ENCODE assay signal across 8 mouse cellular contexts in genomic region chr9:62040008-62040608, GRCm38 (mm10). TPM values are rescaled to one million over a fixed set of nuclear protein-coding genes. Genes with fewer than 3 reads are reported as not detected.
DNase-seq lines count a peak whose midpoint lies in the region; ATAC-seq lines count a peak whose summit lies in the region.

No protein-coding gene starts in this region.

- H3K9me3 ChIP-seq in intestine, embryonic 16.5 days (ENCODE audit: control insufficient read depth, low read length), result no peaks in the 10 kb centered on the region
- H3K9me3 ChIP-seq in midbrain, embryonic 12.5 days, result no peaks in the 10 kb centered on the region

- no peak overlapping the region for H3K4me3 ChIP-seq in intestine, embryonic 16.5 days (ENCODE audit: low read length)
- H3K4me3 ChIP-seq in midbrain, embryonic 12.5 days, result no peak overlapping the region

- peak; percentile 91 for DNase-seq in ZHBTc4 (ENCODE audit: low read depth, low spot score)
- DNase-seq in embryo, embryonic 10 days (ENCODE audit: low spot score), result peak; percentile 97
- peak; percentile 81 to 87 for DNase-seq in gastrocnemius, postnatal 36 days
- DNase-seq in left cerebral cortex, postnatal 36 days (ENCODE audit: low spot score in 2 of 2), result peak; percentile 84 to 86
- peak; percentile 61 for DNase-seq in skeletal muscle tissue, adult 2 months (ENCODE audit: low read depth, low spot score)

- ATAC-seq in intestine, embryonic 16.5 days, result peak; percentile 72; the same call in 1 of the 2 replicates
- no peak for ATAC-seq in midbrain, embryonic 12.5 days (ENCODE audit: low FRiP score, low read depth)
- ATAC-seq in erythroid progenitor cell, adult 5-6 weeks (replicated peaks; ENCODE audit: low FRiP score, poor library complexity, severe bottlenecking), result no peak

- intact Hi-C loops in gastrocnemius, postnatal 36 days (cut with DNase I), result loop anchor here (1.0 kb wide), 1 partner anchor 204 kb away; no protein-coding TSS in a partner anchor
- intact Hi-C loops in left cerebral cortex, postnatal 36 days (cut with DNase I), result loop anchor here (2.0 to 5.0 kb wide), 3 partner anchors 73 to 205 kb away; partner anchors contain the start of gene Glce

- 7% methylated on average over 20 of the region's 20 CpGs for WGBS in intestine, embryonic 16.5 days
- 4% methylated on average over 19 of the region's 20 CpGs for WGBS in midbrain, embryonic 12.5 days

- H3K4me1 ChIP-seq in intestine, embryonic 16.5 days (ENCODE audit: control insufficient read depth, insufficient read depth, low read length), result no peaks in the 10 kb centered on the region
- peaks cover 8% of the 10 kb centered on the region for H3K4me1 ChIP-seq in midbrain, embryonic 12.5 days

- H3K4me2 ChIP-seq in intestine, embryonic 16.5 days (ENCODE audit: low read depth, low read length), result no peak overlapping the region
- peak overlapping the region; percentile 43 for H3K4me2 ChIP-seq in midbrain, embryonic 12.5 days (replicated peaks)

- no peaks in the 10 kb centered on the region for H3K27me3 ChIP-seq in intestine, embryonic 16.5 days (replicated peaks; ENCODE audit: control insufficient read depth, insufficient read depth, low read length)
- 0 out of 2 replicates have a peak, but pooled peaks cover 8% of the 10 kb centered on the region for H3K27me3 ChIP-seq in midbrain, embryonic 12.5 days

- no peaks in the 10 kb centered on the region for H3K36me3 ChIP-seq in intestine, embryonic 16.5 days (ENCODE audit: control insufficient read depth, insufficient read depth, low read length)
- H3K36me3 ChIP-seq in midbrain, embryonic 12.5 days, result no peaks in the 10 kb centered on the region

- H3K27ac ChIP-seq in intestine, embryonic 16.5 days (ENCODE audit: low read length), result no peak overlapping the region
- no peak overlapping the region for H3K27ac ChIP-seq in midbrain, embryonic 12.5 days (replicated peaks)

- no peak overlapping the region for H3K9ac ChIP-seq in intestine, embryonic 16.5 days (ENCODE audit: low read depth, low read length)
- H3K9ac ChIP-seq in midbrain, embryonic 12.5 days (replicated peaks), result no peak overlapping the region

RNA-seq across cellular contexts. Expression of gene Paqr5, which starts 13.5 kb away (rescaled TPM):
- total RNA-seq in gastrocnemius, postnatal 36 days (2021), result not detected
- polyA plus RNA-seq in intestine, embryonic 16.5 days (2015; fragmentation: Nextera tagmentation; extraction: Ambion mirVana), result 8.7 and 11.3 TPM in 2 replicates
- 1 to 10 TPM; 3.4 to 4.6 TPM for total RNA-seq in left cerebral cortex, postnatal 36 days (2021)
- polyA plus RNA-seq in midbrain, embryonic 12.5 days (2016; fragmentation: Nextera tagmentation; extraction: Ambion mirVana), result 0.48 and 1.0 TPM in 2 replicates
- not detected in 2 replicates for total RNA-seq in erythroid progenitor cell, adult 5-6 weeks (2015; ENCODE audit: low replicate concordance)
- not detected in 2 replicates for total RNA-seq in erythroid progenitor cell, adult 5-6 weeks (2017; ENCODE audit: low replicate concordance)

Comparison
In these comparisons a context has a peak if more than half of its experiments do, and no peak if none do; other contexts are left out.
1. RNA of gene Paqr5, which starts 13.5 kb away (total RNA-seq): 3.4 to 4.6 TPM in left cerebral cortex, postnatal 36 days; not detected in gastrocnemius, postnatal 36 days and not detected in erythroid progenitor cell, adult 5-6 weeks; every median in the first group is over 4 times any median in the second.
2. Peak in every context shown above with its lines, with median percentiles within 50 percentile points of each other: DNase-seq.